Mouse (Mus musculus): ENCODE results near the gene Gpatch4.
A peak's percentile ranks its signal among the peaks of the same experiment; 100 is the strongest.

Gpatch4 gene

GRCm38 (mm10) chr3:88042661-88043421 lies at the start of gene Gpatch4:
Gpatch4 (plus strand) TSS chr3:88043108.
- DNase-seq: peak; percentile 85 to 91

- peak; percentile 86 to 88 for DNase-seq
Observed at GRCm38 (mm10) chr3:87993436-87993835, 49.5 kb upstream of the Gpatch4 start.

GRCm38 (mm10) chr3:87995331-87995730 lies 47.6 kb upstream of the Gpatch4 start:
- DNase-seq: no peak

GRCm38 (mm10) chr3:87996401-87996800 lies 46.5 kb upstream of the Gpatch4 start:
- DNase-seq: no peak

- peak; percentile 71 to 75 for DNase-seq
Observed at GRCm38 (mm10) chr3:87996971-87997614, 45.8 kb upstream of the Gpatch4 start.

GRCm38 (mm10) chr3:87998747-87999146 lies 44.2 kb upstream of the Gpatch4 start:
- DNase-seq: no peak

- no peak for DNase-seq
Observed at GRCm38 (mm10) chr3:87999243-87999895, 43.5 kb upstream of the Gpatch4 start.

- DNase-seq: no peak
Observed at GRCm38 (mm10) chr3:88000181-88000580, 42.7 kb upstream of the Gpatch4 start, which contains the start of gene Bcan. Bcan (minus strand) TSS chr3:88000230.

GRCm38 (mm10) chr3:88000816-88001595 lies 41.9 kb upstream of the Gpatch4 start:
- no peak for DNase-seq

GRCm38 (mm10) chr3:88002291-88002976 lies 40.5 kb upstream of the Gpatch4 start:
- DNase-seq: peak in 1 of 2 experiments; percentile 38

- peak in 1 of 2 experiments; percentile 24 for DNase-seq
Observed at GRCm38 (mm10) chr3:88005822-88006786, 36.8 kb upstream of the Gpatch4 start.

- peak; percentile 46 to 50 for DNase-seq
Observed at GRCm38 (mm10) chr3:88010634-88011265, 32.2 kb upstream of the Gpatch4 start.

- peak; percentile 94 to 96 for DNase-seq
Observed at GRCm38 (mm10) chr3:88022322-88023191, 20.4 kb upstream of the Gpatch4 start.

- DNase-seq: peak in 1 of 2 experiments; percentile 46
Observed at GRCm38 (mm10) chr3:88023192-88024074, 19.5 kb upstream of the Gpatch4 start.

- DNase-seq: no peak
Observed at GRCm38 (mm10) chr3:88026823-88027222, 16.1 kb upstream of the Gpatch4 start.

GRCm38 (mm10) chr3:88027434-88028186 lies 15.3 kb upstream of the Gpatch4 start, which contains the start of gene Hapln2:
Hapln2 (minus strand) TSS chr3:88027583.
- DNase-seq: peak; percentile 24 to 26
